Mouse (Mus musculus) kidney, postnatal 36 days (tissue): ENCODE measurements around the gene Nhsl1.

Source experiments
- DNase-seq, 2 experiments: peaks; one replicate each; pipeline ENCODE4 v3.0.0; 2021 to 2022; ENCODE audit warnings: mixed read lengths in 2 of 2

Gene Nhsl1

DNA sequence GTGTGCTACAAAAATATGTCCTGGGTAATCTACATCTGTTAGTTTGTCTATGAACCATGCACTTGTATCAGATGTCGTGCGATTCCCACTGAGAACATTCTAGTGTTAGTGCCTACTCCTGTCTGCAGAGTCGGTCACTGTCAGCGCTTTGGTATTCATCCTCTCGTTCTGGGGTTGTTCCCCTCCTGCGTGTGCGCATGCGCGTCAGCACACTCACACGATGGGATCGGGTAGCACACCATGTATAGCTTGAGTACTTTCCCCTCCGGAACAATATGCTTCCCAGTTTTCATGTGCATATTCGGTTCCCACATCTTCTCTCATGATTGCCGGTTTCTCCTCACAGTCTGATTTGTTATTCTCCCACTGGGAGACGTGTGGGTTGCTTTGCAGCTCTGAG, 28.4 kb downstream of the Nhsl1 start:
- no peak for DNase-seq

DNA sequence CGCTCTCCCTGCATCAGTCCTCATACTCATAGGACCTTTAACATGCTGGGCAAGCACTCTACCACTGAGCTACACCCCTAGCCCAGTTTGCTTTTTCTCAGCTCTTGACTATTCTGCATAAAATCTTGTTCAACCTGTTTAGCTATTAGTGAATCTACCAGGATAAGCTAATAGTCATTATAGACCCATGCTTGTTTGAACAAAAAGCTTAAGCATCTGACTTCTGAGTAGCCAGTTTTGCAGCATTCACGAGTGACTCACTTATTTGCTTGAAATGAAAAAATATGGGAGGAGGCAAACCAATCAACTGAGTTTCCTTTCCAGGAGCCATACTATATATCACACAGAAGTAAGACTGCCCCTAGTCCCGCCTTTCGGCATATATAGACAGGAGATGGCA, 32.0 kb downstream of the Nhsl1 start:
- DNase-seq: no peak

GRCm38 (mm10) chr10:18352937-18353336, 34.2 kb downstream of the Nhsl1 start:
- peak in 1 of 2 experiments; percentile 36 for DNase-seq

DNA sequence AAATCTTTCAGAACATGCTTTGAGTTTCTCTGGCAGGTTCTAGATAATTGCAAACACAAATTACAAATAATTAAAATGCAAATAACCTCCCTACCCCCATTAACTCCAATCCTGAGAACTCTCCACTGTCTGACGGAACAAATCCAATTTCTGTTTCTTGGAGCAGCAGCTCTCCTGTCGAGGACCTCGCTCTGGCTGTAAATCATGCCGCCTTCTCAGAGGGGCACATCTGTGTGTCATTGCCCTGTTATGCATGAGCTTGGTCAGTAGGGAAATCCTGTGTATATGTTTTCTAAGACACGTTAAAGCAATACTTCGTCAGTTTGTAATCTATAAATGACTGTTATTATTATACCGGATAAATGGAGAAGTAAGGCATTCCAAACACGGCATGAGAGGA, 35.3 kb downstream of the Nhsl1 start:
- no peak for DNase-seq

DNA sequence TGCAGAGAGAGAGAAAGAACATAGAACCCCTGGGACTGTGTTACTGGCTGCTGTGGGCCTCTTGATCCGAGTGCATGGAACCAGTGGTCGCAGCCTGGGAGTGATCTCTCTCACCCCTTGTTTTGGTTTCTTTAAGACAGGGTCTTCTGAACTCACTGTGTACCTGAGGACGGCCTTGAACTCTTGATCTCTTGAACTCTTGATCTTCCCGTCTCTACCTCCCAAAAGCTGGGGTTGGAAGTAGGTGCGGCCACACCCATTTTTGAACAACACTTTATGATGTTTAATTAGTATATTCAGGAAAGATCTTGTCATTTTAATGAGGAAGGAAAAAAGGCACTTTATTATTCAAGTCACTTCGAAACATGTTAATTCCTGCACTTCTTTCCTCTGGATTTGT, 37.7 kb downstream of the Nhsl1 start:
- DNase-seq: no peak

GRCm38 (mm10) chr10:18357212-18357611, 38.4 kb downstream of the Nhsl1 start:
- DNase-seq: no peak

- no peak for DNase-seq
Observed at GRCm38 (mm10) chr10:18358461-18358860, 39.7 kb downstream of the Nhsl1 start.

GRCm38 (mm10) chr10:18360175-18360574, 41.4 kb downstream of the Nhsl1 start:
- DNase-seq: no peak

- no peak for DNase-seq
Observed at GRCm38 (mm10) chr10:18365432-18365831, 46.6 kb downstream of the Nhsl1 start.

DNA sequence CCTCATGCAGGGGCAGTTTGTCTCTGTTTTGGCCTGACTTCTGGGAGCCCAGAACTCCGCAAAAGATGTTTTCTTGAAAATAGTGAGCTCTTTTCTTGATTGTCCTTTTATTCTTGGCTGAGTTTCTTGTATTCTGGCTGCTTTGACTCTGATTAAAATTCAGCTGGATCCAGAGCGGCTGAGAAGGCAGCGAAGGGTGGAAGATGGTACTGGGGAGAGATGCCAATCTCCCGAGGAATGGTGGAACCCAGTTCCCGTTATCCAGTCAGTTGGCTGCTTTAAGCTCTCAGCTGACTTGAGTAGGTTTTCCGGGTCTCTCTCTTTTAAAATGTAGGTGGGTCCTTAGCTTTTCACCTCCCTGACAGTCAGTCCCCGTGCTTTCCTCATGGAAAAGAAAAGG, 47.9 kb downstream of the Nhsl1 start:
- peak in 1 of 2 experiments; percentile 36 for DNase-seq

DNA sequence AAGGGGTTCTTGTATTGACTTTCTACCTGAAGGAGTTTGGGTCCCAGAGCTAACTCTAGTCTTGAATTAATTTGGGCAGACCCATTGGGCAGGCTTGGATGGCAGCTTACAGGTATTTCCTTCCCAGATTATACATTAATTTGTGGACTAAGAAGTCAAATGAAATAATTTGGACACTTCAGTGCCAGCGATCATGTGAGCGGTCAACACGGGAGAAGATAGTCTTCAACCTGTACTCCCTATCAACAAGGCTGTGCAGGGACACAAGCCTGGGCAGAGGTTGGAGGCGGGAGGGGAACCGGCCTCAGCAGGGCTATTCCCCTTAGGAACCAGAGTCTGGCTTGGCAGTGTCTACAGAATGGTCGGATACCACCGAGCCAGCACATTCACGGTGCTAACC, 49.3 kb downstream of the Nhsl1 start:
- DNase-seq: peak; percentile 18 to 47

- DNase-seq: peak; percentile 71
Observed at GRCm38 (mm10) chr10:18370475-18371286, 51.9 kb downstream of the Nhsl1 start.

- no peak for DNase-seq
Observed at GRCm38 (mm10) chr10:18371866-18372265, 53.1 kb downstream of the Nhsl1 start.

- no peak for DNase-seq
Observed at GRCm38 (mm10) chr10:18375301-18375700, 56.5 kb downstream of the Nhsl1 start.

GRCm38 (mm10) chr10:18384766-18385165, 66.0 kb downstream of the Nhsl1 start:
- DNase-seq: no peak

- peak in 1 of 2 experiments; percentile 32 for DNase-seq
Observed at GRCm38 (mm10) chr10:18386224-18386623, 67.4 kb downstream of the Nhsl1 start.

DNA sequence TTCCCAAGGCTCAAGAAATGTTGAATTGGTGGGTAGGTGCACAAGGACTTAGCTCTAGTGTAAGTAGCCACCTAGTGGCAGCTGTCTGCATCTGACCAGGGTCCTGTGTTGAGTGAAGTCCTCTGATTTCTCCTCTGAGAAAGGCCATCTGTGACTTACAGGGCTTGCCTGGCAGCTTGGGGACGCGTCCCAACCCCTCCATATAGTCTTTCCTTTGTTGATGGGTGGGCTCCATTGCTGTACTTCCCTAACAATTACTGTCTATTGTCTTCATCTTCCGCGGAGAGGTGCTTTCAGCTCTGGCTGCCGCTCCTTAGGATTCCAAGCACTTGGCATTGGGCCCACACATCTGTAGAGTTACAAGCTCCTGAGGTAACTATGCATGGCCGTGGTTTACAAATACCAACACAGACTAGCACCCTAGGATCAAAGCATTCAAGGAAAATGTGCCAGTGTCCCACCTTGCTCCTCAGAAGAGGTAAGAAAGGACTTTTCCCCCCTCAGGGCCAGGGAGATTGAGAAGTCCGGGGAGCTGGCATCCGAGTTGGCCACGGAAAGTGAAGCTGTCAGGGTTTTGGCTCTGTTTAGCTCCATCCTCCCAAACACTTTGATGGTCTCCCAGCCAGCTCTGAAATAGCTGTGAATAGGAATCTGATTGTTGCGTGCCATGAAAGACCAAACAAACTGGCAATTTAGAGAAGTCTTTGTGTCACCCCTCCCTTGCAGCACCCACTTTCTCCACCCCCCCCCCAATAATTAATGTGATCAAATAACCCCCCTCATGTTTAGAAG, 70.2 kb downstream of the Nhsl1 start:
- DNase-seq: peak; percentile 84 to 88

- peak; percentile 33 to 49 for DNase-seq
Observed at GRCm38 (mm10) chr10:18390004-18390403, 71.2 kb downstream of the Nhsl1 start.

GRCm38 (mm10) chr10:18391608-18392007, 72.8 kb downstream of the Nhsl1 start:
- DNase-seq: peak; percentile 56 to 79

- no peak for DNase-seq
Observed at GRCm38 (mm10) chr10:18392268-18392667, 73.5 kb downstream of the Nhsl1 start.

- DNase-seq: peak in 1 of 2 experiments; percentile 46
Observed at GRCm38 (mm10) chr10:18393740-18394139, 75.0 kb downstream of the Nhsl1 start.

- no peak for DNase-seq
Observed at GRCm38 (mm10) chr10:18394270-18394669, 75.5 kb downstream of the Nhsl1 start.

DNA sequence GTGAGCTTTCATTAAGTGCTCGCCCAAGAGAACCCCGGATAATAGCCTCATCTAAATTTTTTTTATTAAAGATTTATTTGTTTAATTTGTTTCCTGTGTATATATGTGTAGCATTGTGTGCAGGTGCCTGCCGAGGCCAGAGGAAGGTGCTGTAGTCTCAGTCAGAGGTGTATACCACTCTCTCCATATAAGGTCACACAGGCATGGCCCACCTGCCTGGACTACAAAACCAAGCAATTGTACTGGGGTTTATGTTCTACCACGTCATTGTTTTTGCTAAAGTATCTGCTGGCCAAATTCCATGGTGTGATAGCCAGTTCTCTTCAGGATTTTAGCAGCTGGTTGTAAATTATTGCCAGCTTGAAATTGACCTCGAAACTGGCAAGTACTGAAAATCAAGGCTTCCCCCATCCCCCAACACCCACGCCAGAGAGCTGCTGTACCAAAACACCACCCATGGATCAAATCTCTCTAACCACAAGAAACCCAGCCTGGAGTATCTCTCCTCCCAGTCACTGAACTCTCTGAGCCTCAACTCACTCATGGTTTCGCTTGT, 81.4 kb downstream of the Nhsl1 start:
- DNase-seq: peak; percentile 42 to 49

DNA sequence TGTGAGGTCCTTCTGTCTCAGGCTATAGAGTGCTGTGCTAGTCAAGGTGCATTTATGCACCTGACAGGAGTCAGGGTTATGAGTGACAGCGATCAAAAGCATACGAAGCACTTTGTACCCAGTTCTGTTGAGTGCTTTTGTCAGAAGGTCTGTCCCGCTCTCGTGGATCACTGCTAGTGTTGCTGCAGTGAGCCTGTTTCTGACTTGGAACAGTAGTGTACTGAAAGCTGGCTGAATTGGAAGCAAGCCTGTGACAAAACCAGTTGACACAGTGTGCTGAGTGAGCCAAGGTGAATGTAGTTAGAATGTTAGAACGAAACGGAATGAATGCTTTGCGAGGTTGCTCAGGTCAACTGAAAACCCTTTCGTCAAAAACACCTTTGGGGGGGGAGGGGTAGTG, 82.2 kb downstream of the Nhsl1 start:
- peak in 1 of 2 experiments; percentile 35 for DNase-seq
